Mouse (Mus musculus) neural tube, embryonic 11.5 days (tissue): ENCODE measurements at regions not wholly inside any gene's neighbourhood (a gene's known extent, or its start where the extent isn't known, plus 50 kb on each side); places are given as distances from the start of the nearest gene placed in this dataset.

Source experiments
- ATAC-seq: fragments of 200-750 bp; cut with Nextera tagmentation; 2 replicates; pipeline ENCODE4 v1.8.0; 2017; ENCODE audit warnings: moderate number of reproducible peaks, mild to moderate bottlenecking, moderate TSS enrichment, moderate library complexity; ENCODE audit not compliant: insufficient read depth, low FRiP score, low TSS enrichment
- DNase-seq: peaks from one replicate; pipeline ENCODE4 v3.0.0-alpha.2; 2015; ENCODE audit warnings: low spot score
- H3K27ac ChIP-seq: fragments of 300-500 bp; sonication (generic); 2 replicates; pipeline ENCODE4 v1.5.1; 2014; ENCODE audit warnings: low read depth, mild to moderate bottlenecking, low read length
- H3K27me3 ChIP-seq: fragments of 300-500 bp; sonication (generic); 2 replicates; pipeline ENCODE4 v1.6.1; 2014; ENCODE audit warnings: mild to moderate bottlenecking, low read length, mixed read lengths; ENCODE audit not compliant: control insufficient read depth, insufficient read depth
- H3K36me3 ChIP-seq: fragments of 300-500 bp; sonication (generic); 2 replicates; pipeline ENCODE4 v1.6.1; 2014; ENCODE audit warnings: mild to moderate bottlenecking, low read length, moderate library complexity, mixed read lengths; ENCODE audit not compliant: control insufficient read depth, insufficient read depth
- H3K4me1 ChIP-seq: fragments of 300-500 bp; sonication (generic); 2 replicates; pipeline ENCODE4 v1.6.1; 2014; ENCODE audit warnings: low read length, mixed read lengths; ENCODE audit not compliant: control insufficient read depth, insufficient read depth
- H3K4me2 ChIP-seq: fragments of 300-500 bp; sonication (generic); 2 replicates; pipeline ENCODE4 v1.6.1; 2014; ENCODE audit warnings: low read depth, mild to moderate bottlenecking, moderate library complexity
- H3K4me3 ChIP-seq: fragments of 300-500 bp; sonication (generic); 2 replicates; pipeline ENCODE4 v1.5.1; 2014; ENCODE audit warnings: low read depth, low read length
- H3K9ac ChIP-seq: fragments of 300-500 bp; sonication (generic); 2 replicates; pipeline ENCODE4 v1.6.1; 2014; ENCODE audit warnings: mild to moderate bottlenecking, low read length
- H3K9me3 ChIP-seq: fragments of 300-500 bp; sonication (generic); 2 replicates; pipeline ENCODE4 v1.6.1; 2016; ENCODE audit warnings: low read length; ENCODE audit not compliant: control insufficient read depth
- WGBS: fragments of 180-500 bp; shearing (Covaris S2); extraction: QIAGEN DNeasy Blood & Tissue Kit; methylation state at CpG from one replicate; pipeline ENCODE4 v1.1.7; 2014; 5-methylcytosine and 5-hydroxymethylcytosine counted together

GRCm38 (mm10) chr2:72841367-72841766, 138.9 kb downstream of the Sp3 start:
- Histone ChIP-seq H3K4me3 (no peak overlapping the region), H3K4me2 (no peak overlapping the region), H3K9me3 (no peaks in the 10 kb centered on the region), H3K9ac (no peak overlapping the region), H3K27me3 (no peaks in the 10 kb centered on the region), H3K27ac (no peak overlapping the region), H3K36me3 (no peaks in the 10 kb centered on the region), H3K4me1 (no peaks in the 10 kb centered on the region)
- ATAC-seq (no peak), DNase-seq (no peak)
- WGBS: 84% methylated on average over 5 of the region's 5 CpGs

GRCm38 (mm10) chr2:72843610-72844009, 136.6 kb downstream of the Sp3 start:
- Histone ChIP-seq H3K9me3 (no peaks in the 10 kb centered on the region), H3K4me2 (no peak overlapping the region), H3K4me3 (no peak overlapping the region), H3K4me1 (no peaks in the 10 kb centered on the region), H3K27me3 (no peaks in the 10 kb centered on the region), H3K9ac (no peak overlapping the region), H3K36me3 (no peaks in the 10 kb centered on the region), H3K27ac (no peak overlapping the region)
- 77% methylated on average over 2 of the region's 2 CpGs for WGBS
- no peak for DNase-seq
- no peak for ATAC-seq

- Histone ChIP-seq H3K4me3 (no peak overlapping the region), H3K27me3 (no peaks in the 10 kb centered on the region), H3K4me1 (no peaks in the 10 kb centered on the region), H3K36me3 (no peaks in the 10 kb centered on the region), H3K4me2 (no peak overlapping the region), H3K9me3 (no peaks in the 10 kb centered on the region), H3K9ac (no peak overlapping the region), H3K27ac (no peak overlapping the region)
- DNase-seq: no peak
- no peak for ATAC-seq
- WGBS: 65% methylated on average over 12 of the region's 12 CpGs
These were observed 130.6 kb downstream of the Sp3 start for GRCm38 (mm10) chr2:72849441-72850192.

GRCm38 (mm10) chr2:72852509-72852908, 127.7 kb downstream of the Sp3 start:
- WGBS: 83% methylated on average over 4 of the region's 4 CpGs
- Histone ChIP-seq H3K4me1 (no peaks in the 10 kb centered on the region), H3K9me3 (no peaks in the 10 kb centered on the region), H3K36me3 (no peaks in the 10 kb centered on the region), H3K27ac (no peak overlapping the region), H3K4me3 (no peak overlapping the region), H3K27me3 (no peaks in the 10 kb centered on the region), H3K9ac (no peak overlapping the region), H3K4me2 (no peak overlapping the region)
- DNase-seq (no peak), ATAC-seq (no peak)

GRCm38 (mm10) chr2:72855276-72855970, 124.8 kb downstream of the Sp3 start:
- ATAC-seq: no peak
- whole genome bisulfite sequencing: 92% methylated on average over 11 of the region's 11 CpGs
- no peaks in the 10 kb centered on the region for H3K4me1 ChIP-seq

GRCm38 (mm10) chr2:72855971-72856755, 124.1 kb downstream of the Sp3 start:
- ATAC-seq: no peak
- Histone ChIP-seq H3K27me3 (no peaks in the 10 kb centered on the region), H3K4me1 (no peaks in the 10 kb centered on the region), H3K4me2 (no peak overlapping the region), H3K27ac (no peak overlapping the region), H3K36me3 (no peaks in the 10 kb centered on the region), H3K9me3 (no peaks in the 10 kb centered on the region), H3K9ac (no peak overlapping the region), H3K4me3 (no peak overlapping the region)
- 79% methylated on average over 13 of the region's 13 CpGs for WGBS
- no peak for DNase-seq

More at GRCm38 (mm10) chr2:72855276-72855970, 124.8 kb downstream of the Sp3 start:
- DNase-seq: no peak
- no peak overlapping the region for H3K4me2 ChIP-seq
- H3K27me3 ChIP-seq: no peaks in the 10 kb centered on the region
- H3K36me3 ChIP-seq: no peaks in the 10 kb centered on the region
- H3K9ac ChIP-seq: no peak overlapping the region
- no peaks in the 10 kb centered on the region for H3K9me3 ChIP-seq
- H3K27ac ChIP-seq: no peak overlapping the region
- H3K4me3 ChIP-seq: no peak overlapping the region

GRCm38 (mm10) chr2:72857377-72857776, 122.9 kb downstream of the Sp3 start:
- H3K27ac ChIP-seq: no peak overlapping the region
- H3K4me1 ChIP-seq: no peaks in the 10 kb centered on the region
- no peak overlapping the region for H3K4me3 ChIP-seq
- ATAC-seq (no peak), DNase-seq (no peak)
- WGBS: 95% methylated on average over 5 of the region's 5 CpGs
- no peak overlapping the region for H3K4me2 ChIP-seq
- H3K9ac ChIP-seq: no peak overlapping the region
- H3K27me3 ChIP-seq: no peaks in the 10 kb centered on the region
- no peaks in the 10 kb centered on the region for H3K36me3 ChIP-seq
- H3K9me3 ChIP-seq: no peaks in the 10 kb centered on the region

GRCm38 (mm10) chr2:72865462-72866365, 114.5 kb downstream of the Sp3 start:
- Histone ChIP-seq H3K9ac (no peak overlapping the region), H3K4me2 (no peak overlapping the region), H3K27ac (no peak overlapping the region), H3K36me3 (no peaks in the 10 kb centered on the region), H3K4me3 (no peak overlapping the region), H3K4me1 (no peaks in the 10 kb centered on the region), H3K27me3 (no peaks in the 10 kb centered on the region), H3K9me3 (no peaks in the 10 kb centered on the region)
- no peak for DNase-seq
- 63% methylated on average over 19 of the region's 19 CpGs for WGBS
- ATAC-seq: no peak
